Mouse (Mus musculus): Measurements from ENCODE around the gene Tmem132e.
A peak's percentile ranks its signal among the peaks of the same experiment; 100 is the strongest.

The Tmem132e gene

DNA sequence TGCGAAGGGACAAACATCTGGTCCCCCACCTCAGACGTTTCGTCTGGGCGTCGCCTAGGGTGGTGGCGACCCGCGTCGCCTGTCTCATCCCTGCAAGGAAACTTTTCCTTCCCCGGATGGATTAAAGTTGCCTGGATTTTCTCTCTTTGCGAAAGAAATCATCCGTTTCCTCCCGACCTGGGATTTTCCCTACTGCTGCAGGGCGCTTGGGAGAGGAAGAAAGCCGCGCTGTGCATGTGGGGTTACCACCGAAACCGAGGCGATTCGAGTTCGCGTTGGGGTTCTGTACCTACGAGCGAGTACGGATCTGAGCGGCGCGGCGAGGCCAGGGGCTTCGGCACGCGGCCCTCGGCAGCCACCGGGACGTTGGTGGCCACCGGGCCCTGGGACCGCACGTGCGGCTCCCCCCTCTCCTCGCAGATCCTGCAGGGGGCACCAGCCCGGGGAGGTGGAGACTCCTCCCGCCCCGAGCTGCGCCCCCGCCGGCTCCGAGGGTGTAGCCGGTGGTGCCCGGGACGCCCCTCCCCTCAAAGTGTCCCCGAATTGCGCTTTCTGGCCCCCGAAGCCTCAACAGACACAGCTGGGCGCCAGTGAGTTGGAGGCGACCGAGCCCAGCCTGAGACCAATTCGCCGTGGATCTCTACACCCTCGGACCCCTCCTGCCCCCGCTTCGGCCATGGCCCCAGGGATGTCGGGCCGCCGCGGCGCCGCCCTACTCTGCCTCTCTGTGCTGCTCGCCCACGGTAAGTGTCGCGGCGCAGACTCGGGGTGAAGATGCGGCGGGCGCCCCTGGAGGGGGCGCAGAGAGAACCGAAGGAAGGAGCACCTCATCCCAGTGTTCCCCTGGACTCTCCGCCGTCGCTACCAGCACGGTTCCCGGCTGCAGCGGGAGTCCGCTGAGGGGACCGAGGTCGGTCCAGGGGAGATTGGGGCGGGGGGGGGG lies at the start of gene Tmem132e:
Tmem132e (plus strand) TSS at position 530 of the 943 bp plus-strand sequence.
- DNase-seq = no peak

DNA sequence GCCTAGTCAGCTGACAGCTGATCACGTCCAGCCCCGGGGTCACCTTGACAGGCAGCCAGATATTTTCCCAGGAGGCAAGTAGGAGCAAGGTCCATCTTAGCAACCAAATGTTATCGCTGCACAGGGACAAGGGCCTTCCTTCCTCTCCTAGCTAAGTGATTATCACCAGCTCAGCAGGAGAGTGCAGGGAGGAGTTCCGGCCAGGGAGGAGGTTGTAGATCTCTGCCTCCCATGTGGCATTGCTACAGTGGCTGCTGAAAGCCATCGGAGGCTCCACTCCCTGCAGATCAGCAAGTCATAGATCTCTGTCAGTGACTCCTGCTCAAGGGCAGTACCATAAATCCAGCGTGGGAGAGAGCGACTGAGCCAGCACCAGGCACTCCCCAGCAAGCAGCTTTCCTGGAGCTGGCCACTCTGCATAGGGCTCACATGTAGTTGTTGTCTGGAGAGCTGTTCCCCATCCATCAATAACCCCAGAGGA lies 48.7 kb upstream of the Tmem132e start:
- no peak for DNase-seq

DNA sequence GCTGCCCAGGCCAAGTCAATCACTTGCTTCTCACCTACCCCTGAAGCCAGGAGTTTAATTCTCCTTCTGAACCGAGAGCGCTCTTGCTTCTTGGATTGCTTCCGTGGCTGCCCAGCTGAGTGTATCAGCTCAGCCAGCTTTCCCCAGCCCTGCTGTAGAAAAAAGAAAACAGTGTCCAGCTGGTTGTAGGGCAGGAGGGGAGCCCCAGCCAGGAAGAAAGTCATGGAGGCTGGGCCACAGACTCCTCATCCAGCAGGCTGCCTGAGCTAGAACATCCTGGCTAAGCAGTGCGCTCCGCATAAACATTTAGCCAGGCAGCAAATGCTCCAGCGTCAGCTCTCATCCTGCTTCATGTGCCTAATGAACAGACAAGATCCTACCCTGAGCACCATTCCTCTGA lies 48.3 kb upstream of the Tmem132e start:
- DNase-seq = no peak

DNA sequence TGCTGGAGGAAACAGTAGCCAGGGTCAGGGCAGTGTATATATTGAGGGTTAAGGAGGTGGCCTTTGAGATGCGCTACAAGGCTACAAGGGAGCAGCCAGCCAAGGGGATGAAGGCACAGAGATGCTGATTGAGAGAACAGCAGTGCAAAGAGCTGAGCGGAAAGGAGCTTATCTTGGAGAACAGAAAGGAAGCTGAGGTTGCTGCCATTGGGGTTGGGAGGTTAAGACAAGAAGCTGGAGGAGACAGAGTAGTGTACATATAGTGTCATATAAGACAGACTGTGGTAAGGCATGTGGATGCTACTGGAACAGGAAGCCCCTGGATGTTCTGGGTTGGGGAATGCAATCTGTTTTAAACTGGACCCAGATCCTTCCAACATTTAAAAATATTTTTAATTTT lies 47.8 kb upstream of the Tmem132e start:
- no peak for DNase-seq

DNA sequence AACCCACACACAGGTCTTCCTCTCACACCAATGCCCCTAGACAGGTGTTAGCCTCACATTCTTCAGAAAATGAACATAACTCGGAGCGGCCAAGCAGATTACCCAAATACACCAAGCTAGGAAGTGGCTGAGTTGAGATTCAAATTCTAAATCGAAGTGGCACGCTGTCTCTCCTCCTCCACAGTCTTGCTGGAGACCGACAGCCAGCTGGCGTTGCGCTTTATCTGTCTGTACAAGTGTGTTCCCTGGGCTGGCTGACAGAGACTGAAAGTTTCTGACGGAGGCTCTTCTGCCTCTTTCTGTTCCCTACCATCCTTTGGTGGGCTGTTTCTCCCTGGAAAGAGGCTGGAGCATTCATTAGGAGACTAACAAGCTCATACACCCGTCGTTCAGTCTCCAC lies 37.7 kb upstream of the Tmem132e start:
- DNase-seq = no peak

DNA sequence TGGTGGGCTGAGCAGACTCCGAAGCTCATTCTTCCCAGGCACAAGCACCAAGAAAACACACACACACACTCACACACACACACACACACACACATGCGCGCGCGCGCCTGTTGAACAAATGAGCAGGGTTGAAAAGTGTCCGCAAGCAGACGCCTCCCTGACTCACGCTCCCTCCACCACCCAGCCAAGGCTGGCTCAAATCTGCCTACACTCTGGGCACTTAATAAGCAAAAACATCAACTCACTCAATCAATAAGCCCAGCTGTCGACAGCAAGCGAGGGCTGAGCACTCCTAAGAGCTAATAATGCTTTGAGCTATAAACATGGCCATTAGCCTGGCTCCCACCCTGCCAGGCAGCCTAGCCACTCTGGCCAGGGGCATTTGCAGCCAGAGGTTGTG lies 18.5 kb upstream of the Tmem132e start:
- DNase-seq = no peak

DNA sequence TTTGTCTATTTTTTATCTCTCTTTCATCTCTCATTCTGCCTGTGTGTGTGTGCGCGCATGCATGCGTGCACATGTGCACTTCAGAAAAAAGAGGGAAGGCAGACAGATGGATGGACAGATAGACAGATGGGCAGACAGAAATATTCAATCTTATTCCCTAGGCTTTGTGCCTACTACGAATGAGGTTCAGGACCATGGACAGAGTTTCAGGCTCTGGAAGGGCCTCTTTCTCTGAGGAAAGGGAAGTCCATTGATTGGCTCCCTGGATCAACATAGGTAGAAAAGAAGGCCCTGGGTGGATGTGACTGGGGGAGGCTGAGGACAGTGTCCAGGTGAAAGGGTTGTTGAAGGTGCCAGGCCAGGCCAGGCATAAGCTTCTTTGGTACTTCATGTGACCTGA lies 17.1 kb upstream of the Tmem132e start:
- DNase-seq = peak; percentile 30

DNA sequence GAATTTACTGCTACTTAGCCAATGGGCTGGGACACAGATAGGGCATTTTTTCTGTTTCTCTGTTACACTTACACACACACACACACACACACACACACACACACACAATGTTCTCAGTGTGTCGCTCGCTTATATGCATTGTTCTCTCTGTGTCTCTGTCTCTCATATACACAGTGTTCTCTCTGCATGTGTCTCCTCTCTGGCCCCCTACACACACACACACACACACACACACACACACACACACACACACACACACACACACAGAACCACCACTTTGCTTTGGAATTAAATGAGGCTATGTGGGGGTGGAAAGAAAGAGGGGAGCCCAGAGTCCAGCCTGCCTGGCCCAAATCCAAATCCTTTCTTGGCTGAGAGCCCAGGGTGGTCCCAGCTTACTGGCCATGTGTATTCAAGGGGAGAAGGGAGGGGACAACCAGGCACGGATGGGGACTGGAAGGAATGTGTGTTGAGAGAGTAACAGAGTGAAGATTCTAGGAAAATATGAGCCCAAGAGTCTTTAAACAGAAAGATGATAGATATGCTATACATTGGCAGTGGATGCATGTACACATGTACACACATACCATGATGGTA lies 8.0 kb upstream of the Tmem132e start:
- DNase-seq = no peak

DNA sequence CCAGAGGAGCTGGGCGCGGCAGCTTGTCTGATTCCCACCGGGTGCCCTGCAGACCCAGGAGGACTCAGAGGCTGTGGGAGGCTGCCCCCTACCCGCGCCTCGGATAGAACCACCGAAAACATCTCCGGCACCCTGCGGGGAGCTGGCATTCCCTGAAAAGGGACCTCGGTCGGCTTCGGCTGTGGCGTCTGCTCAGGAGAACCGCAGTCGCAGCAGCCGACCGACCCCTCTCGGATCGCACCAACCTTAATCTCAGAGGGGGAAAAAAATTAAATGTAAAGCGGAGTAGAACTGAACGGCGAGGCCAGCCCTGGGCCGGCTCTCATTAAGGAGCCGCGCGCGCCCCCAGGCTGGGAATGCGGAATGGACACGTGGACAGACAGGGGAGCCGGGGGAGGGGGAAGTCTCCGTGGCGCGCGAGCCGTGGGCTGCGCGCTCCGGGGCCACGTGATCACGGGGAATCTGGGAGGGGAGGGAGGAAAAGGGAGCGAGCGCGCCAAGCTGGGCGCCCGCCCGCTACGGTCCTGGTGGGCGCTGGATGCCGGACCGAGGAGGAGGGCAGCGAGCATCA lies 1.6 kb upstream of the Tmem132e start:
- no peak for DNase-seq

DNA sequence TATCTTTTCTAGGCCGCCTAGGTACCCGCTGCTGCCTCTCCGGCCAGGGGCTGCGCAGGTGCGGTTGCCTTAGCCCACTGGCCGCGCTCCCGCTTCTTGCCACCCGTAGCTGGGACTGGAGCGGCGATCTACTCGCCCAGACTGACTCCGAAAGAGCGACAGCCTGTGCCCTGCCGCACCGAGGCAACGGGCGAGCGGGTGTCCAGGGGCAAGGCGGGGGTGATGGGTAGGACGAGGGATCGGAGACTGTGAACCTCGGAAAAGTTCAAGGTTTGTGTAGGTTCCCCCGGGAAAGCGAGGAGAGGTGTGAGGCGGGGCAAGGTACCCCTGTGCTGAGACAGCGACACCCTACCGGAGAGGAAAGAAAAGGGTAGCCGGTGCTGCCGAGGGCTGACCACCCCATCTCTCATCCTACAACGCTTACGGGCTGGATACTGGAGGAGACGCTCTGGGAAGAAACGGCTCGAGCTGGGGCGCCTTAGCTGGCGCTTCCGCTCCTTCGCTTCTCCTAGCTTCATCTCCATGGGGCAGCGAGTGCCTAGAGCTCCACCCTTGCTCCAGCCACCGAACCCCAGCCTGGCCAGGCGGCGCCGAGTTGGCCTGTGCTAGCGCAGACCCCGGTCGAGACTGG lies 874 bp upstream of the Tmem132e start:
- DNase-seq = no peak

DNA sequence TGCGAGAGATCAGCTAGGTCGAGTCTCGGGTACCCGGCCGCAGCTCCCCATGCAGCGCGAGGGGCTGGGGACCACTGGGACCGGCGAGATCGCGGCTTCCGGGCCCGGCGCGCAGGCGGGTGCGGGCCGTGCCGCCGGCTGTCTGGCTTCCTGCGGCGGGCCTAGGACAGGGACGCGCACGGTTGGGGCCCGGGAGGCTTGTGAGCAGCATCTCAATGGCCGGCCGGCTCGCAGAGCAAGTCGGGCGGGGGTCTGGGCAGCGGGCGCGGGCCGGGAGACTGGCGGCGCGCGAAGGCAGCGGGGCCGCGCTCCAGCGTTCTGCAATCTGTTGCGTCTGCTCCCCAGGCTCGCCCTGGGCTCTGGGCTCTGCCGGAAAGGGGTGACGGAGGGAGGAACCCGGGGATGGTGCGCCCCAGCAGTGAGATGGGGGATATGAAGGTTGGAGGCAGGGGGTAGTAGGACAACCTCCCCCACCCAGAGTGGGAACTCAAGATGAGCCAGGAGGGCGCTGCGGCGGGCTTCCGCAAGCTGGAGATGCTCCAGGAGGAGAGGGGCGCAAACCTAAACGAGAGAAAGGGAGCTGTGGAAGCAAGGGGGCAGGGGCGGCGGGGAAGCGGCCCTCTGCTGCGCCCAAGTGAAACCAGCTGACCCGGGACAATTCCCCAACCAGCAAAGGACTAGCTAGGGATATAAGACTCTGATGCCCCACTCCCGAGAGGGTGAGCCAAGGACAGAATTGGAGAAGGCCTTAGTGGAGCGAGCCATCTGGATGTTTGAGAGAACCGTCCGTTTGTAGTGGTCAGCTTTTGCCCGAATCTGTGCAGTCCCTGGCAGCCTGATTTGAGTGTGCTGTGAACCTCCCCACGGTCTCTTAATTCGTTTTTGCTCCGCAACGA lies 944 bp downstream of the Tmem132e start:
- DNase-seq = no peak

DNA sequence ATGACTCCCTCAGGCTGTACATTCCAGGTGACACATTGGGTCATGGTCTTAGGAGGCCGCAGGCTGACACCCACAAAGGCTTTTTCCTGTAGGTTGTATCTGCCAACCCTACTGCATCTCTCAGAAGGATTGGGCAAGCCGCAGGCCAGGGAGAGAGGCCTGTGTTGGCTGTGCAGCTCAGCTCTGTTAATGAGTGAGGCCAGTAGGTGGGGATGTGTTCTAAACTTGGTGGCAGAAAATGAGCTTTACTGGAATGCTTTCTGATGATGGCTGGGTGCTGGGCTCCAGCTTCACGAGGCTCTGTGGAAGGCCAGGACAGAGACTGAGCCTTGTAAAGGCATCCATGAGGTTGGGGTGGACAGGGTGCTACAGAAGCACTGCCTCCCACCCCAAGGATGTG lies 3.6 kb downstream of the Tmem132e start:
- DNase-seq = no peak

DNA sequence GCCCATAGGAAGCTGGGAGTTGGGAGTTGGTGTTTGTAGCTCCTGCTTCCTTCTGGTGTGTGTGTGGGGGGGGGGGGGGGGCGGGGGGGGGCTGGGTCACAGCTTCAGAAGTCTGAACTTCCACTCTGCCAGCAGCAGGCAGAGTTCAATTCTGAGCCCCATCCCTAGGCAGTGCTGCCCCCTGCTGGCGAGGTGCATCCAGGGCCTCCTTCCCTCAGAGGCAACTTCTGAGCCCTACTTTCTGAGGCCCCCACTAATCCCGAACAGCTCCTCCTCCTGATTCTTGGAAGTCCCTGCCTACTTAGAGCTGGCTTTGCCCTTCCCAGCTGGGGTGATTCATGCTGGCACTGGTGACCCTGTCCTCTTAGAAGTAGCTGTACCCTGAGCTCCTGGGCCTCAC lies 10.9 kb downstream of the Tmem132e start:
- DNase-seq = peak; percentile 31

DNA sequence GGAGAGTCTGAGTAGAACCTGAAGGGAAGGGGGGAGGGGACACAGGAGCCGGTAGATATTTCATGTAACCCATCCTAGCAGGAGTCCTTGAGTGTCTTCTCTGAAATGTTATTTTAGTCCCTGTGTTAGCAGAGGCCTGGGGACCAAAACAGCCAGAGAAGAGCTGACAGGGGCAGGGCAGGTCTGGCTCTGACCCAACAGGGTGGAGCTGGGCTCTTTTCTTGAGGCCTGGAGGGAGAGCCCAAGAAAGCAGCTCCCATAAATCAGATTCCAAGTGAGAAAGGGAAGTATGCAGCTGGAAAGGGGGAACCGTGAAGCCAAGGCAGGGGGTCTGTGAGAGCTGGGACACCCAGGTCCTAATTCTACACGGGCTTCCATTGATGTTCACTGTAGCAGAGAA lies 16.9 kb downstream of the Tmem132e start:
- DNase-seq = no peak

DNA sequence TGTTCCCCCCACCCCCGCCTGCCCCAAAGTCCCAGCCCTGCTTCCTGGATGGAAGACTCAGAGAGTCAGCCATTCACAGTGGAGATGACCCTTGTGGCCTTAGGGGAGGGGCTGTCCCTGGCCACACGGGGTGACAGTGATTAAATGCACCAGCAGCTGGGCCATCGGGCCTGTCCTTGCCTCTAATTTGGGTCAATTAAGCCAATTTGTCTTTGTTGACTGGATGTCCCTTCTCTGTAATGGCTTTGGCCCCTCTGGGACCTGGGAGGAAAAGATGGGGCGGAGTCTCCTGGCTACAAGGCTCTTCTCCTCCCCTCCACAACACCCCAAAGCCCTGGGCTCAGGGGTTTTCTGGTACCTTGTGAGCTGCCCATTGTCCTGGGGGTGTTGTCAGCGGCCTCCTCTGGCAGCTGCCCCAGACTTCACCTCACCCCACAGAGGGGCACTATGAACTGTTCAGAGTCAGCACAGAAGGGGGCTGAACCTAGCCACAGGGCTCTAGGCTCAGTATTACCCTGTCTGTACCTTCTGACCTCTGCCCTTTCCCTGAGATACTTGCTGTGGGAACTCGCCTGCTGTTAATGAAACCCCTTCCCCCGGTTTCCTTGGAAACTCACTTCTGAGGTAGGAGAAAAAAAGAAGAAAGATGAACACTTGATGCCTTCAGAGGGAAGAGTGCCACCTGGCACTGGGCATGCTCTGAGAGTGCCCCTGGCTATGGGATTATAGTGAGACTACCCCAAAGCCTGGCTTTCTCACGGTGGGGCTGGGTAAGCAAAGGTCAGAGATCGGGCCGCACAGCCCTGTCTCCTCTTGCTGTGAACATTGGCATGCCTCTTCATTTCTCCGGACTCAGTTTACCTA lies 17.9 kb downstream of the Tmem132e start:
- no peak for DNase-seq

DNA sequence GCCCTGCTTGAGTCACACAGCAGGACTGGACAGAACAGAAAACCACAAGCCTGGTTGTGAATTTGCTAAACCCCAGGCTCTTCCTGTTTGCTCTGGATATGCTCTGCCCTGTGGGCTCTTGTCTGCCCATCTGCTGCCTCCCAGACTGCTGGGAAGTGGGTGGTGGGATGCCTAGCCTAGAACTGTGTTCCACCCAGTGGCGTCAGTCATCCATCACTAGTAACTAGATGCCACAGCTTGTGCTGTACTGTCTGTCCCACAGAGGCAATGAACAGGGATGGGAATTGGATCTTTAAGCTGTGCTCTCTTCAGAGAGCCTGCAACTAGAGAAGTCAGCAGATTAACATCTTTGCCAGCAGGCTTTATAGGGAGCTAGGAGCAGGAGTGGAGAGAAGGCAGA lies 23.8 kb downstream of the Tmem132e start:
- DNase-seq = no peak

DNA sequence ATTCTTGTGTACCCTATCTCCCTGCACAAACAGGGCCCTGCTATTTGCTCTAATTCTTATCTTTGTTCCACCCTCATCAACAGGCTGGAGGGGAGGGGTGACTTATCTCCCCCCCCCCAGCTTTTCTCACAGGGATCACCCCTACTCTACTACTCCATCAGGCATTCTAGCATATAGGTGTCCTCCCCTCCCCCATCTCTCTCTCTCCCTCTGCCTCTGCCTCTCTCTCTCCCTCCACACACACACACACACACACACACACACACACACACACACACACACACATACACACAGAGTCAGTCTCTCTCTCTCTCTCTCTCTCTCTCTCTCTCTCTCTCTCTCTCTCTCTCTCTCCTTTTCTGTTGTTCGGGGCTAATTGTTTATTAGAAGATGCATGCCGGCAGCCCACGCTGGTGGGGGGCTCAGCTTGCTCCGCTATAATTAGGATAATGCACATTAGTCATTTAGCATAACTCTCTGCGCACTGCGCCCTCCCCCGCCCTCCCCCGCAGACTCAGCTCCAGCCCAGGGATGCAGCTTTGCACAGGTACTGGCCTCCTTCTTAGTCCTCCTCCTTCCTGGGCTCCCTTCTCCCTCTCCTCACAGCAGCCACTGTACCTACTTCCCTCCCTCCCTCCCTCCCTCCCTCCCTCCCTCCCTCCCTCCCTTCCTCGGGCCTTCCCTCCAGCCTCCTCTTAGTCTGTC lies 29.8 kb downstream of the Tmem132e start:
- DNase-seq = no peak

DNA sequence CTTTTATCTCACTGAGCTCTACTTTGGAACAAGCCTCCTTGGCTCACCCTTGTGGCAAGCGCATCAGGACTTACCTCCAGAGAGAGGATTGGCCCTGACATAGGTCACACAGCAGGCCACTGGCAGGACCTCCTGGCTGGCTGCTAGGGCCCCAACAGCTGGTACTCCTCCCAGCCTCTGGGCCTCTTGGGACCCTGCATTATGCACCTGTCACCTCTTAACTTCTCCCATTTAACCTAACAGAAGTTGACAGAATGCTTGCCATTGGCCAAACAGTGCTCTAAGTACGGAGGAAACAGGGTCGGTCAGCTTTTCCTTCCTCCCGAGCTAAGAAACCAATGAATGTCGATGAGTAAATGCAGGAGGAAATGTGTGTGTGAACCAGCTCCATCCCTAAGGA lies 33.2 kb downstream of the Tmem132e start:
- DNase-seq = no peak

DNA sequence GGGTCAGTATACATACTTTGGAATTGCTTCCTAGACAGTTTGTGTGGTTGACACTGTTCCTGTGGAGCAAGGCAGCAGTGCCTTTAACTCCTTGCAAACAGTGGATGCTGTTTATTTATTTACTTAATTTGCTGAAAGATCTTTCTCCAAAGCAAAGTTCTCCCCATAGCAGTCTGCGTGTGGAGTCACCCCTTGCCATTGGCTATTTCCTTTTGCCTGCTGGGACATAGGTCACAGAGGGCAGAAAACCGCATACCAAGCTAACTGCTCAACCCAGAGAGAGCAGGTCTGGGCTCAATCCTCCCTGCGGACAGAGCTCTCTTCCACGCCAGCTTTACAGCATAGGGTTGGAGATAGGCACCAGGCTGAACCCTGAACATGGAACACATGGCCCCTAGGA lies 34.8 kb downstream of the Tmem132e start:
- DNase-seq = no peak

DNA sequence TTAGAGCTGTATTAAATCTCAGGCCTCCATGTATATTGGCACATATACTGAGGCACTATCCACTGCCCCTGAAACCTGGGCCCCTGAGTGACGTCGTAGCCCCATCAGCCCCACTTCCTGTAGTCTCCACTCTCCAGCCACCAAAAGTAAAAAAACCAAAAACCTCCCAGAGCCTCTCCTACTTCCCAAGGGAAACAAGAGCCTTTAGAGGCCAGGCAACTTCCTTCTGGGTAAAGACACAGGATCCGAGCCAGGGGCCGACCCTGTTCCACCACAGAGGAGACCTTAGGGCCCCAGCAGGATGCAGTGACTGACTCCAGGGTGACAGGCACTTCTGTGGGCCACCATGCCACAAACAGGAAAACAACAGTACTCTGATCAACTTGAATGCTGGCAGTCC lies 40.1 kb downstream of the Tmem132e start:
- no peak for DNase-seq

All from lung, postnatal 14 days (tissue).